Mouse (Mus musculus) ovary, adult 18-20 months (tissue): ENCODE measurements around the gene Tomm20.
"Not testable (repeated sequence)": the region's sequence is repeated elsewhere in the genome, so short reads cannot be mapped to it uniquely, and the experiment has no call there.

Source experiments
- DNase-seq: peaks from one replicate; pipeline ENCODE4 v3.0.0; 2022; ENCODE audit warnings: low spot score, mixed read lengths

The Tomm20 gene

DNA sequence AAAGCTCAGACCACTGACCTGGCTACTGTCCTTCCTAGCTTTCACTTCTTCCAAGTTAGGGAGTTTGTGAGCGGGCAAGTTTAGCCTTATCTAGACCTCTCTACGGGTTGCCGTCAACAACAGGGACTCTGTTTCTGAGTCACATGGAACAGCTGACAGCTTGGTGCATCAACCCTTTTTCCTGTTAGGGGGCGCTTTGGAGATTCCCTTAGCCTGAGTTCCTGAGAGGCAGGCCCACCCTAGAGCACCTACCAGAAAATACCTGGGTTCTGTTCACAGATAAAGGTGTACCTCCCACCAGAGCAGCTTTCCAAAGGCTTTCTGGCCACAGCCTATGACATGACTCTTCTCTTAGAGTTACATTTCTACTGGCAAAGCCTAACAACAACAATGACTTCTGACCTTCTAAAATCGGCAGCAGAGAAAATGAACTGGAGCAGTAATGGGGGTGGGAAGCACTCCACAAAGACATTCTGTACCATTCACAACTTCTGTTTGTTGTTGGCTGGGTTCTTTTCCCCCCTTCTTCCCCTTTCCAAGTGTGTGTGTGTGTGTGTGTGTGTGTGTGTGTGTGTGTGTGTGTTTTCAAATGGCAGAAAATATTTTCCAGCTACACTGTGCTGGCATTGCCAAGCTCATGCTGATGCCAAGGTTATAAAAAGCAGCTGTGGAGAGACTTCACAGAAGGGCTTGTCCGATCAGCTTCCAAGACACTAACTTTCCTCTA, 28.3 kb downstream of the Tomm20 start:
- DNase-seq: no peak

DNA sequence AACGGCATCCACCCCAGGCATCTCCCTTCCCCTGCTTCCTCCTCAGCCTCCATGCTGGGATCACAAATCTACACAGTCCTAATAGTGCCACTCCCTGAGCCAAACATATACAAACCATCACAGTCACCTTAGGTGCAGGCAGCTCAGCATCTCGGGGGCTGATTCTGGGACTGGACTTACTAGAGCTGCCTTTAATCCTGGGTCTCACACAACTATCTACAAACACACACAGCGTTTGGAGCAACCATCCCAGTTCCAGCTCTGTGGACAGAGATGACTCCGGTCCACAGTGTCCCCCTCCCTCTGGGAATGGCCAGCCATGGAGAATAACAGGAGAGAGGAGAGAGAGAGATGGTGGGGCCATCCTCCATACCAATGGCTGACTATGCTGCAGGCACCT, 29.0 kb downstream of the Tomm20 start:
- no peak for DNase-seq

DNA sequence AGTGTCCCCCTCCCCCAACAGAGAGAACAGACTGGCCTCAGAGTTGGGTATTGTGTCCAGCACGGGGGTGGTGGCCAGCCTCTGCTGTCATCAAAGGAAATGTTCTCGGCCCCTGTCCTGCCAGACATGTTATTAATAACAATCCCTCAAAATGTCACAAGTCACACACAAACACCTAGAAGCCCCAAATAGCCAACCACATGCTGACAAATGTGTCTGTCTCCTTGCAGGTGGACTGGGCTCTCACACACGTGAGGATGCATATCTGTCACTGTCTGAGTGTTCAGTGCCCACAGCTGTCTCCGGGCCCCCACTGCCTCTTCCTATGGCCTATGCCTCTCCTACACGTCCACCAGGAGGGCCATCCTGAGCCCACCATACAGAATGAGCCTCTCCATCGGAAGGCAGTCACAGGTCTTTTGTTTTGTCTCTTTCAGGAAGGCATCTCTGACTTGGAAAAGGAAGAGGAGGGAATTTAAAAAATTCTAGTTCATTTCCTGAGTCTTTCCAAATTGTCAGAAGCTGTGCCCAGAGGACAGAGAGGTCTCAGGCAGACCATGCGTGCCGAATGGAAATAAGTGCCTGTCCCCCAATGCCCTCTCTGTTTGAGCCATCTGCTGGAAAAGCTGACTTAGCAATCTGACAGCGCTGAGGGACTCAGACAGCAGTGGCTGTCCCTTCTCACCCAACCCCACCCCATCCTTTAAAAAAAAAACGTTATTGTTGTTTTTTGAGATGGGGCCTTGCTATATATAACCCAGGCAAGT, 30.9 kb downstream of the Tomm20 start:
- no peak for DNase-seq

GRCm38 (mm10) chr8:126914107-126914490, 31.5 kb downstream of the Tomm20 start:
- DNase-seq: not testable (repeated sequence)

GRCm38 (mm10) chr8:126913241-126914106, 32.2 kb downstream of the Tomm20 start:
- no peak for DNase-seq

GRCm38 (mm10) chr8:126909371-126909802, 36.3 kb downstream of the Tomm20 start:
- DNase-seq: no peak

DNA sequence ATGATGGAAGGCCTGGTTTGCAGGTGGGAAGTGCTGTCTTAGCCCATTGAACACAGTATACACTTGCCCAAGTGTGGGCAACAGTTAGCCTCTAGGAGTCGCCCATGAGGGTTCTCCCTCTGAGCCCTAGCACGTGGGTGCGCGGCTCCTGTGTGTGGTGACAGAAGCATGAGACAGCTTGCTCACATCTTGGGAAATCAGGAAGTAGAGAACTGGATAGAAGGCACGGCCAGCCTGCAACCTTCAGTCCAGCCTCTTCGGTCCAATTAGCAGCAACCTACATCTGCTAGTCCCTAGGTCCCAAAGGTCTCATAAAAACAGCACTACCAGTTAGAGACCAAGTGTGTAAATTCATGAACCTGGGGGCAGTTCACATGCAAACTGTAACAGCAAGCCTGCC, 36.8 kb downstream of the Tomm20 start:
- DNase-seq: no peak

GRCm38 (mm10) chr8:126907968-126908367, 37.7 kb downstream of the Tomm20 start:
- DNase-seq: no peak

DNA sequence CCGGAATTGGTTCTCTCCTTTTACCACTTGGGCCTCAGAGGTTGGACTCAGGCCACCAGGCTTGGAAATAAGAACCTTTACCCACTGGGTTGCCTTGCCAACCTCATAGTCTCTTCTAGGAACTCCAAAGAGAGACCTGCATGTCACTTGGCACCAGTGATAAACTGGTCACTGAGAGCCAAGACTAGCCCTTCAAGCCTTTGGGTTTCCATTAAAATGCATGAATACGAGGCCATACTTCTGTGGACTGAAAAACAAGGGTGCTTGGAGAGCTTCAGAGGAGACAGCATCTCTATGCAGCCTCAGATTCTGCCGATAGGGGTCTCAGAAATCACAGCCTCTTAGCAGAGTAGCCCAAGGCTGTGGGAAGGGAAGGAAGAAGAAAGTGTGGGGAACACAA, 38.3 kb downstream of the Tomm20 start:
- no peak for DNase-seq

GRCm38 (mm10) chr8:126905387-126905786, 40.3 kb downstream of the Tomm20 start:
- no peak for DNase-seq

DNA sequence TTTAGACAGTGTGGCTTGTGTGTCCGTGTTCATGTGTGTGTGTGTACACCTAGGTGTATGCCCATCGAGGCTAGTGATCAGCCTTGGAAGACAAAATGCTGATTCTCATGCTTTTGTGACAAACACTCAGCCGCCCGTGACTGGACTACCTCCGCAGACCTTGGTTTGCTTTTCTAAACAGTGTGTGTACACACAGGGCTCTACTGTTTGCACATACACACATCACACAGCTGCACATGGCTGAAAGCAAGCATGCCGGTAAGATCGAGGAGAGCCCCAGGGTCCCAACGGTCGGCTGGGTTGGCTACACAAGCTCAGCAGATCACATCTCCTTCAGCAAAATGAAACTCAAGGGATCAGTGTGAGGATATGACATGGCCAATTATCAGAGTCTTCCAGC, 41.7 kb downstream of the Tomm20 start:
- DNase-seq: no peak

GRCm38 (mm10) chr8:126903224-126903895, 42.3 kb downstream of the Tomm20 start:
- DNase-seq: no peak

DNA sequence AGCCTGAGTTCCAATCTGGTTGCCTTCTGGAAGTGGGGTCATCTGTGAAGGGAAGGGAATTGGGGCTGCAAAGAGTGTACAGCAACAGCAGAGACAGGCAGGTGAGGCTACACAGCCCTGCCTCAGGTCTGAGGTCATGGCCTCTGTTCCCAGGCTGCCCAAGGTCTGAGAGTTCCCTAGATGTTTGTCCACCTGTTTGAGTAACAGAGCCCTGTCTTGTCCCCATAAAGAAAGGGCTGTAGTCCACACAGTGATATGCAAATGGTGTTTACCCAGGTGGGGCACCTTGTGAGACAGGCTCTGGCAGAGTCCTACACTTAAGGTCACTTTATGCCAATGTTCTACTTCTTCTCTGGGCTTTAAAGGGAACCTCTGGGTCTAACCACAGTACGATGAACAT, 44.0 kb downstream of the Tomm20 start:
- no peak for DNase-seq

DNA sequence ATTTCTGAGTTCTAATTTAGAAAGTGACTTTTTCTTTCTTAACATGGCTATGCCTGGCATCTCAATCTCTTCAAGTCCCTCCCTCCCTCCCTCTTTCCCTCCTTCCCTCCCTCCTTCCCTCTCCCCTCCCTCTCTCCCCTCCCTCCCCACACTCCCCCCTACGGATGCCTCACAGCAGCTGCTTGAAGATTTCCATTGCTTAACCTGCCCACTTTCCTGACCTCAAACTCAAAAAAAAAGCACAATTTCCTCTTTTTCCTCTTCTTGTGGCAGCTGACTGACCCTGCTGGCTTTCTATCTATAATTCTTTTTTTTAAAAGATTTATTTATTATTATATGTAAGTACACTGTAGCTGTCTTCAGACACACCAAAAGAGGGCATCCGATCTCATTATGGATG, 44.6 kb downstream of the Tomm20 start:
- DNase-seq: no peak

DNA sequence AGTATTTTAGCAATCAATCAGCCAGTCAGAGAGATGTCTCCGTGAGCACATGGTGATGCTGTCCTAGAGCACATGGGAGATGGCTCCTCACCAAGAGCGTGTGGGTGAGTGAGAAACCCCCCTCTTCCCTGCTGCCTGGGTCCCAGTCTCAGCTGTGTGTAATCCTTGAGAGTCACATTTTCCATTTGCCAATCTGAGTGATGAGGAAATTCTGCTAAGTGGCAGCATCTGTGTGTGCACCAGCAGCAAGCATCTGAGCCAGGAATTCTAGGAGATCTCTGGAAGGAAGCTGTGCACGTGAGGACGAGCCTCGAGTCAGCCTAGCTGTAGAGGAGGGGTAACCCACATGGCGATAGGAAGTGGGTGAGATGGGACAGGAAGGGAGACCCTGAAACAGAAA, 50.5 kb downstream of the Tomm20 start:
- no peak for DNase-seq

DNA sequence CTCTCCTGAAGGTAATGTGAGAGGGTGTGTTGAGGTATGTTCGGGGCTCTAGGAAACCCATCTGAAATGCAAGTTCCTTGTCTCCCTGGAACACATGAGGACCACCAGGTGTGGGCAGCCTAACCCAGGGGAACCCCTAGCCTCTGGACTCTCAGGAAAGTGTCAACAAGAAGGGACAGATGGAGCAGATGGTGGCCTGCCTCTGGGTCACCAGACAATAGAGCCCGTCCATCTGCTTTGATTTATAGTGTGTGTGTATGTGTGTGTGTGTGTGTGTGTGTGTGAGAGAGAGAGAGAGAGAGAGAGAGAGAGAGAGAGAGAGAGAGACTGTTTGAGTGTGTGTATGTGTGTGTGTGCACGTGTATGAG, 58.0 kb downstream of the Tomm20 start:
- no peak for DNase-seq

DNA sequence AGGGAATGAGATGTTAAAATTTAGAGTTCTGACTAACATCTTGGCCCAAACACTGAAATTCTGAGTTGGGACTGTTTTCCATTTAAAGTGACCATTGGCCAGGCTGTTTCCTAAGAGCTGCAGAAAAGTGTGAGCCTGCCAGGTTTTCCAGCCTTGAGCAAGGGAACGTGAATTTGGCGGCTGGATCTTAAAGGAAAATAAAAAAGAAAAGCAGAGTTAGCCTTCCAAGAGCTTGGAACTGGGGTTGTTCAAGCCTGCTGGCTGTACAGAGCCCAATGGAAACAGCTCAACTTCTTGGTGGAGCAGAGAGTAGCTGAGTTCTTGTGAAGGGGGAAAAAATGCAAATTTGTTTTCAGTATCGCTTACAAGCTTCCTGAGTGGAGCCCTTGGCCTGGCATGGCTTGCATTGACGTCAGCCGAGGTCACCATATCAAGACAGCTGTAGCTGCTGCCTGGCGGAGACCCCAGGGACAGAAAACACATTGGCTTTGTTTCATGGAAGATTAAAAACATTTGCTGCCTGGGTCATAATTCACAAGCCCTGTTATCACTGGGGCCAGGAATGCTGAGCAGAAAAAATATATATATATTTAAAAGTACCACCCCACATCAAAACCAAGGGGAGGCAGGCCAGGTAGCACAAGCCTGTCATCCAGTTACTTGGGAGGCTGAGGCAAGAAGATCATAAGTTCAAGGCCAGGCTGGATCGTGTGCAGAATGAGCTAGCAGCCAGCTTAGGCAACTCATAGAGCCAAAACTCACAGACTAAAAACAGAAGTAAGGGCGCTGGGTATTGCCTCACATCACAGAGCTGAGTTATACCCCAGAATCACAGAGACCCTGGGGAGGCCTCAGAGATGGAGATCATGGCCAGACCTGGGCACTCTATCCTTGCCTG, 58.7 kb downstream of the Tomm20 start:
- DNase-seq: peak; percentile 85

DNA sequence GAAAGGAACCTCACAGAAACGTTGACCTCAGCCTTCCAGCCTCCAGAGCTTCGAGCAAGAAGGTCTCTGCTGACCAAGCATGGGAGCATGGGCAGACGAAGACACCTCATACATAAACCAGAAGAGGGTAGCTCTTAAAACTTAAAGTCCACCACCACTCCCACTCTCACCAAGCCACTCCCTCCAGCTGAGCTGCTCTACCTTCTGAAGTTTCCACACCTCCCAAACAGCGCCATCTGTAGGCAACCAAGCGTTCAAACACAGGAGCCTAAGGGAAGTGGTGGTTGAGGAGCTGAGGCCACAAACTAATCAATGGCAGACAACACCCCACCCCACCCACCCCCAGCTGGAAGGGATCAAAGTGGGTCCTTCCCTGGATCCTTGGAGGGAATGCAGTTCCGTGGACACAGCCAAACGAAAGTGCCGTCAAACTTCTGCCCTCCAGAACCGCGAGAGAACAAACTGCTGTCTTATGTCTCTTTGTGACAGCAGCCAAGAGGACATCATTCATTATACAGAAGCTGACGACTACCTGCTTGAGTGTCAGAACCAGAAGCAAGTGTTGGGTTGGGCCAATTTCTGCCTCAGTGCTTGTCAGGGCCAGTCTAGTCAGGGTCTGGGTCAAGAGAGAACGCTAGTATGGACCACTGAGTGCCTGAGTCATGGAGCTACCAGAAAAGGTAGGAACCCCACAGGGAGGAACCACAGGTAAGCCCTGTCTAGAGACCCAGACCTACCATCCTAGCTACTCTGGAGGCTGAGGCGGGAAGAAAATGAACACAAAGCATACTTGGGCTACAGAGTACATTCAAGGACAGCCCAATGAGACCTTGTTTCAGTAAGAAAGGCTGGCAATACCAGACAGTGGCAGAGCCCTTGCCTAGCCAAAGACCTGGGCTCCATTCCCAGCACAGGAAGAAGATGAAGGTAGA, 59.8 kb downstream of the Tomm20 start:
- no peak for DNase-seq

GRCm38 (mm10) chr8:126884202-126884926, 61.3 kb downstream of the Tomm20 start:
- peak; percentile 50 for DNase-seq
